9 mouse cellular contexts compared by ENCODE assay signal in genomic region chr5:66083350-66083749, GRCm38 (mm10).
DNase-seq lines count a peak whose midpoint lies in the region; ATAC-seq and TF ChIP-seq lines count a peak whose summit lies in the region.
"Had no signal": no experiment of that assay in that cellular context is flagged by ENCODE, and none has a peak within 500 bp of the region (broad histone marks: within the 10 kb centered on the region; RNA-seq: fewer than 3 reads in every experiment).

No protein-coding gene starts in this region.

- no peaks in the 10 kb centered on the region for H3K4me1 ChIP-seq in G1E (ENCODE audit: insufficient read depth, low read depth, low read length)

- H3K9me3 ChIP-seq in G1E (replicated peaks), result no peaks in the 10 kb centered on the region
- H3K9me3 ChIP-seq: megakaryocyte, embryonic 14.5 days had no signal

- no peak overlapping the region for H3K4me3 ChIP-seq in G1E (ENCODE audit: low read depth, low read length)
- H3K4me3 ChIP-seq: megakaryocyte, embryonic 14.5 days had no signal

- H3K27me3 ChIP-seq in G1E (ENCODE audit: insufficient read depth, low read length), result no peaks in the 10 kb centered on the region
- H3K27me3 ChIP-seq: megakaryocyte, embryonic 14.5 days had no signal

- ATAC-seq in G1E (ENCODE audit: extremely low read depth, insufficient number of reproducible peaks, low FRiP score, poor library complexity, severe bottlenecking), result no peak
- ATAC-seq in granulocyte monocyte progenitor cell, adult 5-6 weeks (replicated peaks; ENCODE audit: poor library complexity, severe bottlenecking), result peak; percentile 54

- peak; percentile 49 for TF ChIP-seq CTCF in G1E (IDR thresholded peaks at IDR 0.05; ENCODE audit: low read depth, low read length)

- DNase-seq in left cerebral cortex, postnatal 14 days (ENCODE audit: low spot score in 2 of 2), result peak; percentile 36 to 79
- DNase-seq in left cerebral cortex, adult 11 months (ENCODE audit: low spot score), result no peak
- no peak for DNase-seq in G1E (ENCODE audit: low spot score)
- peak; percentile 64 for DNase-seq in adrenal gland, postnatal 25 days
- DNase-seq in lung, adult 18-20 months, result peak; percentile 62 to 73
- peak; percentile 34 to 65 for DNase-seq in spleen, adult 18-20 months
- DNase-seq in MN1 (ENCODE audit: low spot score), result no peak

- H3K36me3 ChIP-seq in G1E (replicated peaks), result no peaks in the 10 kb centered on the region

- intact Hi-C loops in left cerebral cortex, postnatal 14 days (cut with DNase I), result no loop called here

Comparison
In these comparisons a context has a peak if more than half of its experiments do, and no peak if none do; other contexts are left out.
1. DNase-seq: peak in left cerebral cortex, postnatal 14 days (2 of 2), adrenal gland, postnatal 25 days (single experiment), lung, adult 18-20 months (2 of 2) and spleen, adult 18-20 months (2 of 2); none in left cerebral cortex, adult 11 months (single experiment), G1E (single experiment) and MN1 (single experiment).